Mouse (Mus musculus): Measurements from ENCODE around the gene Wdr48. TPM values are rescaled to one million over a fixed set of nuclear protein-coding genes. Genes with fewer than 3 reads are reported as not detected.

Wdr48 gene
- polyA plus RNA-seq, 1 experiment from 2014 or later, result 59.2 TPM

GRCm38 (mm10) chr9:119913087-119913838, 18.6 kb downstream of the Wdr48 start:
- no peak for ATAC-seq
- Histone ChIP-seq H3K27ac (ENCODE audit: low read depth, low read length) (no peak overlapping the region), H3K9ac (ENCODE audit: low read depth, low read length) (no peak overlapping the region), H3K4me1 (ENCODE audit: control insufficient read depth, insufficient read depth, low read depth, low read length) (no peaks in the 10 kb centered on the region), H3K4me3 (ENCODE audit: low read length) (no peak overlapping the region), H3K4me2 (ENCODE audit: low read length) (no peak overlapping the region), H3K9me3 (ENCODE audit: control insufficient read depth, low read length) (no peaks in the 10 kb centered on the region), H3K36me3 (ENCODE audit: control insufficient read depth, insufficient read depth, low read length) (peaks cover 58% of the 10 kb centered on the region), H3K27me3 (replicated peaks; ENCODE audit: control insufficient read depth, insufficient read depth, low read length) (no peaks in the 10 kb centered on the region)
- WGBS, result 76% methylated on average over 13 of the region's 13 CpGs

GRCm38 (mm10) chr9:119919858-119920257, 25.2 kb downstream of the Wdr48 start:
- WGBS, result 89% methylated on average over 1 of the region's 1 CpGs
- H3K4me3 ChIP-seq (ENCODE audit: low read length), result no peak overlapping the region

GRCm38 (mm10) chr9:119923462-119923861, 28.8 kb downstream of the Wdr48 start:
- Histone ChIP-seq H3K36me3 (ENCODE audit: control insufficient read depth, insufficient read depth, low read length) (peaks cover 65% of the 10 kb centered on the region), H3K27me3 (replicated peaks; ENCODE audit: control insufficient read depth, insufficient read depth, low read length) (no peaks in the 10 kb centered on the region), H3K4me3 (ENCODE audit: low read length) (no peak overlapping the region), H3K9me3 (ENCODE audit: control insufficient read depth, low read length) (no peaks in the 10 kb centered on the region), H3K27ac (ENCODE audit: low read depth, low read length) (no peak overlapping the region), H3K4me2 (ENCODE audit: low read length) (no peak overlapping the region), H3K9ac (ENCODE audit: low read depth, low read length) (no peak overlapping the region), H3K4me1 (ENCODE audit: control insufficient read depth, insufficient read depth, low read depth, low read length) (no peaks in the 10 kb centered on the region)
- 91% methylated on average over 4 of the region's 4 CpGs for WGBS
- ATAC-seq, result no peak

More at GRCm38 (mm10) chr9:119919858-119920257, 25.2 kb downstream of the Wdr48 start:
- H3K4me1 ChIP-seq (ENCODE audit: control insufficient read depth, insufficient read depth, low read depth, low read length), result no peaks in the 10 kb centered on the region
- no peaks in the 10 kb centered on the region for H3K27me3 ChIP-seq (replicated peaks; ENCODE audit: control insufficient read depth, insufficient read depth, low read length)
- H3K4me2 ChIP-seq (ENCODE audit: low read length), result no peak overlapping the region
- no peak for ATAC-seq
- no peak overlapping the region for H3K27ac ChIP-seq (ENCODE audit: low read depth, low read length)
- peaks cover 57% of the 10 kb centered on the region for H3K36me3 ChIP-seq (ENCODE audit: control insufficient read depth, insufficient read depth, low read length)
- H3K9ac ChIP-seq (ENCODE audit: low read depth, low read length), result no peak overlapping the region
- no peaks in the 10 kb centered on the region for H3K9me3 ChIP-seq (ENCODE audit: control insufficient read depth, low read length)

DNA sequence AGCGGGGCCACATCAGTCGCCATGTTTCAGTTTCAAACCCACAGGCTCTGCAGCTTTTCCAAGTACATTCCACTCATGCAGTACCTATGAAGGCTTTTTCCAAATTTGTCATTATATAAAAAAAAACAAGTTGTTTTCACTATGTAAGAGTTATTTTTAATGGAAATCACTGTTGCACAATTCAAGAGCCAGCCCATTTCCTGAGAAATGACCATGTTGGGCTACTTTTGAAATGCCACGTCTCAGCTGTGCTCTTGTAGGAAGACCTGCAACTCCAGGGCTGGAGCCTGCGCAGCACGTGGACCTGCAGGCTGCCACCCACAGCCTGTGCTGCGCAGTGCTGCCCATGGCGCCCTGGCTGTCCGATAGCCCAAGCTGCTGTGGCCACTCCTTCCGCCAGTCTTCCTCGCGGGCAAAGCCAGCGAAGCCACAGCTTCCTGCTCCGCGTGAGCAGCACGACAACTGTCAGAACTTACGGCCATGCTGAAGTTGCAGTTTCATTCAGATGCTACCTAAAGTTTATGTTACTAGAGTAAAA, 30.5 kb downstream of the Wdr48 start:
- H3K4me3 ChIP-seq (ENCODE audit: low read length), result no peak overlapping the region
- no peaks in the 10 kb centered on the region for H3K9me3 ChIP-seq (ENCODE audit: control insufficient read depth, low read length)
- no peak overlapping the region for H3K27ac ChIP-seq (ENCODE audit: low read depth, low read length)
- no peak for ATAC-seq
- no peak overlapping the region for H3K9ac ChIP-seq (ENCODE audit: low read depth, low read length)
- no peaks in the 10 kb centered on the region for H3K27me3 ChIP-seq (replicated peaks; ENCODE audit: control insufficient read depth, insufficient read depth, low read length)
- H3K4me2 ChIP-seq (ENCODE audit: low read length), result no peak overlapping the region
- 91% methylated on average over 16 of the region's 16 CpGs for WGBS
- H3K36me3 ChIP-seq (ENCODE audit: control insufficient read depth, insufficient read depth, low read length), result peaks cover 61% of the 10 kb centered on the region
- H3K4me1 ChIP-seq (ENCODE audit: control insufficient read depth, insufficient read depth, low read depth, low read length), result no peaks in the 10 kb centered on the region

DNA sequence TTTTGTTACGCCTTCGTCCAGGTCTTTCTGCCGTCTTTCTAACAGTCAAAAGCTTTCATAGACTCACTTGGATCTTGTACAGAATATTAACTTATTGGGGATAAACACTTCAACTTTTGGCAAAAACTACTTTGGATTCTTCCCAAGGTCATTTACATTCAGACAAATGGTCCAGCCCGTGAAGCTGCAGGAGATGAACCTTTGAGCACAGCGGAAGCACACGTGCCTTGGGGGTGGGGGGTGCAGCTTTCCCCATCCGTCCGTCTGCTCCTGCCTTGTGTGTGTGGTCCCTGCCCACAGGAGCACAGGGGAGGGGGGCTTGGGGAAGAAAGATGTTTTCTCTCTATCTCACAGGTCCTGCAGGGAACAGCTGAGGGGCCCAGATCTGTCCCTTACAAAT, 31.1 kb downstream of the Wdr48 start:
- Histone ChIP-seq H3K9me3 (ENCODE audit: control insufficient read depth, low read length) (no peaks in the 10 kb centered on the region), H3K36me3 (ENCODE audit: control insufficient read depth, insufficient read depth, low read length) (peaks cover 58% of the 10 kb centered on the region)
- no peak for ATAC-seq

GRCm38 (mm10) chr9:119926497-119926896, 31.8 kb downstream of the Wdr48 start:
- Histone ChIP-seq H3K9ac (ENCODE audit: low read depth, low read length) (no peak overlapping the region), H3K4me1 (ENCODE audit: control insufficient read depth, insufficient read depth, low read depth, low read length) (no peaks in the 10 kb centered on the region), H3K36me3 (ENCODE audit: control insufficient read depth, insufficient read depth, low read length) (peaks cover 51% of the 10 kb centered on the region), H3K27ac (ENCODE audit: low read depth, low read length) (no peak overlapping the region), H3K4me3 (ENCODE audit: low read length) (no peak overlapping the region), H3K4me2 (ENCODE audit: low read length) (no peak overlapping the region), H3K27me3 (replicated peaks; ENCODE audit: control insufficient read depth, insufficient read depth, low read length) (no peaks in the 10 kb centered on the region), H3K9me3 (ENCODE audit: control insufficient read depth, low read length) (no peaks in the 10 kb centered on the region)
- WGBS, result 86% methylated on average over 5 of the region's 5 CpGs
- ATAC-seq, result no peak

More for the DNA sequence above, 31.1 kb downstream of the Wdr48 start:
- Histone ChIP-seq H3K9ac (ENCODE audit: low read depth, low read length) (no peak overlapping the region), H3K27me3 (replicated peaks; ENCODE audit: control insufficient read depth, insufficient read depth, low read length) (no peaks in the 10 kb centered on the region), H3K4me1 (ENCODE audit: control insufficient read depth, insufficient read depth, low read depth, low read length) (no peaks in the 10 kb centered on the region), H3K4me2 (ENCODE audit: low read length) (no peak overlapping the region), H3K27ac (ENCODE audit: low read depth, low read length) (no peak overlapping the region), H3K4me3 (ENCODE audit: low read length) (no peak overlapping the region)
- 66% methylated on average over 8 of the region's 8 CpGs for WGBS

- H3K4me2 ChIP-seq (ENCODE audit: low read length), result no peak overlapping the region
- H3K4me1 ChIP-seq (ENCODE audit: control insufficient read depth, insufficient read depth, low read depth, low read length), result peaks cover 6% of the 10 kb centered on the region
- no peak overlapping the region for H3K27ac ChIP-seq (ENCODE audit: low read depth, low read length)
- WGBS, result 89% methylated on average over 12 of the region's 12 CpGs
- H3K27me3 ChIP-seq (replicated peaks; ENCODE audit: control insufficient read depth, insufficient read depth, low read length), result no peaks in the 10 kb centered on the region
- H3K9me3 ChIP-seq (ENCODE audit: control insufficient read depth, low read length), result no peaks in the 10 kb centered on the region
- no peak for ATAC-seq
- no peak overlapping the region for H3K9ac ChIP-seq (ENCODE audit: low read depth, low read length)
- no peak overlapping the region for H3K4me3 ChIP-seq (ENCODE audit: low read length)
- H3K36me3 ChIP-seq (ENCODE audit: control insufficient read depth, insufficient read depth, low read length), result peaks cover 14% of the 10 kb centered on the region
Observed at GRCm38 (mm10) chr9:119932358-119932757, 37.7 kb downstream of the Wdr48 start.

DNA sequence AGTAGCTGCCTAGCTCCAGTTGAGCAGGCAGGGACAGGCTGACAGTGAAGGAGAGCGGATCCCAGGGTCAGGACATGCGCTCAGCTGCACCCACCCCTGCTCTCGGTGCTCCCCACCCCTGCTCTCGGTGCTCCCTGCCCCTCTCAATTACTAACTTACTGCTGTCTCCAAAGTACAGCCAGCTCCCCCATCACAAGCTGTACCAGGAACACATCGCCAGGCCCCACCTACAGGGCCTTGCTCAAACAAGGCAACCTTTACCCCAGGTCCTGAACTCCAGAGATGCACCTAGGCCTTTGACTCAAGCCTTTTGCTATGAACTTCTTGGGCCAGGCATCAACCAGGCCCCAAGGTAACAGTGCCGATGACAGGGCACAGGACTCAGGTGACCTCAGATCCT, 39.0 kb downstream of the Wdr48 start:
- Histone ChIP-seq H3K27ac (ENCODE audit: low read depth, low read length) (no peak overlapping the region), H3K27me3 (replicated peaks; ENCODE audit: control insufficient read depth, insufficient read depth, low read length) (no peaks in the 10 kb centered on the region), H3K9me3 (ENCODE audit: control insufficient read depth, low read length) (no peaks in the 10 kb centered on the region), H3K9ac (ENCODE audit: low read depth, low read length) (no peak overlapping the region), H3K4me1 (ENCODE audit: control insufficient read depth, insufficient read depth, low read depth, low read length) (peaks cover 10% of the 10 kb centered on the region), H3K4me3 (ENCODE audit: low read length) (no peak overlapping the region), H3K36me3 (ENCODE audit: control insufficient read depth, insufficient read depth, low read length) (0 out of 2 replicates have a peak, but pooled peaks cover 6% of the 10 kb centered on the region), H3K4me2 (ENCODE audit: low read length) (no peak overlapping the region)
- ATAC-seq, result no peak
- 98% methylated on average over 6 of the region's 6 CpGs for WGBS

DNA sequence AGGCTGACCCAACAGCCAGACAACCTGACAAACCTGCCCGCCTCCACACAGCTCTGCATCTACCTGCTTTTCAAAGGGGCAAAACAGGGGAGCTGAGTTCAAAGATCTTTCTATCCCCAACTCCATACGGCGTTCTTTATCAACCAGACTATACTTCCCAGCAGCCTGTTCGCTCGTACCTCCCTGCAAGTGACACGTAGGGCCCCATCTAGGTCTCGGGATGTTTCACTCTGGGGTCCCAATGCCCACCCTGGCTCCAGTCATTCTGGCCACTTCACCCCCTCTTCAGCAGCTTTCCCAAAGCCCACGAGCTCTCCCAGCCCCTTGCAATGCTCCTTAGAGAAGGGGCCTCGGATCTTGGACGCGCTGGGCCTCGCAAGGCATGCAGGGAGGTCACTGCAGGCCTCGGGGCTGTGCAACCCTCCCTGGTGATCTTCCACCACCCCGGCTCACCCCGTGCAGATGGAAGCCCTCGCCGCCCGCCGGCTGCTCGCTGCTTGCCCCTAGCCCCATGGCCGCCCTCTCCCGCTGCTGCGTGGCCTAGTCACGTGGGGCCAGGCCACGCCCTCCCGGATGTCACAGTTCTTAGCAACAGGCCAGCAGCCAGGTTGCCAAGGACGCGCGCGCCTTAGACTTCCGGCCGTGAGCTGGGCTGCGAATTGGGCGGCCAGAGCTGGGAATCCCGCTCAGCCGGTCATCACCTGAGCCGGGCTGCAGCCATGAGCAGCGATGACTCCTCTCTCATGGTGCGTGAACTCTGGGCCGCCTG, 42.5 kb downstream of the Wdr48 start, which contains the start of the genes Gorasp1 and Ttc21a:
Gene Gorasp1 (minus strand): TSS at position 561 of the 769 bp plus-strand sequence.
Gene Ttc21a (plus strand): TSS at position 602 of the 769 bp plus-strand sequence.
- H3K27ac ChIP-seq (ENCODE audit: low read depth, low read length), result peak within 1 kb of the TSS; percentile 73
- no peaks in the 10 kb centered on the region for H3K36me3 ChIP-seq (ENCODE audit: control insufficient read depth, insufficient read depth, low read length)
- peak within 1 kb of the TSS; percentile 89 for H3K4me2 ChIP-seq (ENCODE audit: low read length)
- peak within 1 kb of the TSS; percentile 91 for H3K9ac ChIP-seq (ENCODE audit: low read depth, low read length)
- H3K4me1 ChIP-seq (ENCODE audit: control insufficient read depth, insufficient read depth, low read depth, low read length), result peaks cover 10% of the 10 kb centered on the region
- H3K27me3 ChIP-seq (replicated peaks; ENCODE audit: control insufficient read depth, insufficient read depth, low read length), result no peaks in the 10 kb centered on the region
- peak within 1 kb of the TSS; percentile 71 for H3K4me3 ChIP-seq (ENCODE audit: low read length)
- 1% methylated on average over 40 of the region's 40 CpGs for WGBS
- ATAC-seq, result peak; percentile 95
- H3K9me3 ChIP-seq (ENCODE audit: control insufficient read depth, low read length), result no peaks in the 10 kb centered on the region
